Mouse (Mus musculus) erythroblast, embryonic 14.5 days (primary cell): ENCODE measurements at regions not wholly inside any gene's neighbourhood (a gene's known extent, or its start where the extent isn't known, plus 50 kb on each side); places are given as distances from the start of the nearest gene placed in this dataset.

Source experiments
- H3K27me3 ChIP-seq: 2 replicates; pipeline ENCODE4 v1.6.1; 2012; ENCODE audit warnings: inconsistent platforms; ENCODE audit not compliant: control insufficient read depth
- H3K36me3 ChIP-seq: 2 replicates; pipeline ENCODE4 v1.6.1; 2012; ENCODE audit warnings: mild to moderate bottlenecking, inconsistent platforms; ENCODE audit not compliant: control insufficient read depth
- H3K4me1 ChIP-seq: 2 replicates; pipeline ENCODE4 v1.6.1; 2012; ENCODE audit warnings: inconsistent platforms; ENCODE audit not compliant: control insufficient read depth
- H3K4me3 ChIP-seq: replicated peaks from 2 replicates; pipeline ENCODE3; 2012; ENCODE audit warnings: moderate library complexity, mild to moderate bottlenecking, inconsistent platforms
- H3K9me3 ChIP-seq: 2 replicates; pipeline ENCODE4 v1.6.1; 2012; ENCODE audit warnings: low read length, inconsistent platforms, mixed read lengths; ENCODE audit not compliant: control insufficient read depth
- GATA1 ChIP-seq: IDR thresholded peaks from 2 replicates; pipeline ENCODE4 v1.6.1; 2012; ENCODE audit warnings: low read length, inconsistent platforms, mixed read lengths
- TAL1 ChIP-seq: IDR thresholded peaks from 3 replicates; pipeline ENCODE4 v1.6.1; 2012; ENCODE audit warnings: low read length, inconsistent platforms, mixed read lengths

DNA sequence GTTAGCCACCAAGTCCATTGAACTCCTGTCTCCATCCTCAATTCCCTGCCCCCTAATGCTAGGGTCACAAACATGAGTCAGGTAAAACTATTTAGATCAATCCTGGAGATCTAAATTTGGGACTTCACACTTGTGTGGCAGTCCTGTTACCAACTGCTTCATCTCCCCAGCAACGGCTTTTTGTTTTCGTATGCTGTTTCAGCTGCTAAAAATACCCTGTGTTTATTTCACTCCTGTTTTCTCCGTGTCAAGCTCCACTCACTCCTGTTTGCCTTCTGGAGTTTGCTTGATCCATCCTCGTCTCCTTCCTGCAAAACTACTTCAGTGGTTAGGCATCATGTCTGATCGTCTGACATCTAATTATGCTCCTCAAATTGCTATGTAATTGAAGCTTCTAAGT lies 508.9 kb upstream of the Arpp21 start:
- TF ChIP-seq TAL1: no peak
- TF ChIP-seq GATA1: no peak
- no peak overlapping the region for H3K4me3 ChIP-seq
- H3K4me1 ChIP-seq: no peaks in the 10 kb centered on the region
- no peaks in the 10 kb centered on the region for H3K27me3 ChIP-seq
- peaks cover 6% of the 10 kb centered on the region for H3K9me3 ChIP-seq
- no peaks in the 10 kb centered on the region for H3K36me3 ChIP-seq

DNA sequence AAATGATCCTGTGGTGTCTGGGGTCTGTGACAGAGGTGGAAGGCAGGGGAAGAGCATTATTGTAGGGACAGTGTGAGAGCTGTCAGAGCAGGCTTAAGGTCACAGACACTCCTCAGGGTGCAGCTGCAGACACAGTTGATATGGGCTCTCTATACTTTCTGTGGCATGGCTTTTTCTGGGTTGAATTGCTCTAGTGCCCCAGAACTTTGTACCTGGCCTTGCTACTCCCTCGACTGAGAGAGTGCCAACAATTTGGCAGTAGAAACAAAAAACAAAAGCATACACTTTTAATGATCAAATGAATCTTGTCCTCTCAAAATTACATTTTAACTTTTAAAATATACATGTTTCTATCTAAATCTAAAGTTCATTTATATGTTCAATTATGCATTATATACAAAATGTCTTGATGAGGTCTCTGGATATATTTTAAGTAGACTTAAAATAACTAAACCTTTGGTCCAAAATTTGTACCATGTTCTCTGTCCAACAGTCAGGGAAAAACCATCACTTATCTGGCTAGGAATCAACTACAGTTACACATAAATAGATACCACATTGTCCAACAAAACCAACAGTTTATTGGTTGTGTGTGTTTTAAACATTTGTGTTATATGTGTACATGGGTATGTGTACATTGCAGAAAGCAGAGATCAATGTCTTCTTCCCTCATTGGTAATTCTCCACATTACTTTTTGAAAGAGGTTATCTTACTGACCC lies 508.3 kb upstream of the Arpp21 start:
- Histone ChIP-seq H3K4me1 (no peaks in the 10 kb centered on the region), H3K9me3 (peaks cover 6% of the 10 kb centered on the region), H3K27me3 (no peaks in the 10 kb centered on the region), H3K36me3 (no peaks in the 10 kb centered on the region), H3K4me3 (no peak overlapping the region)
- TF ChIP-seq GATA1 (no peak), TAL1 (no peak)

DNA sequence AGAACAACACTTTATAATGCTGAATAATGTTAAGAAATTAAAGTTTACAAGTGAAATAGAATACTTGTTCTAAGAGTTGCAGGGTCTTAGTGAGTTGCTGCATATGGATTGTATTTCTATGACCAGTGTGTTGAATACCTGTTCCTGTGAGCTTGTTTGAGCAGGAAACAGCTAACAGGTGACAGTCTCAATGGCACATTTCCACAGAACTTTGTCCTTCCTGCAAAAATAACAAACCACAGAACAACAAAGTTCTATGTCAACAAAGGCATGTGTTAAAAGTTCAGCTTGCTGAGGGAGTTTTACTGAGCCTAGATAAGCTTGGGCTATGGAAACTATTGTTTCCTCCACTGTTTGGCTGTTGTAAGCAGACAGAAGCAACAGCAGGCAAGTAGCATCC lies 500.0 kb upstream of the Arpp21 start:
- H3K27me3 ChIP-seq: no peaks in the 10 kb centered on the region
- no peaks in the 10 kb centered on the region for H3K4me1 ChIP-seq
- H3K4me3 ChIP-seq: no peak overlapping the region
- no peak for TF ChIP-seq GATA1
- TF ChIP-seq TAL1: no peak
- peaks cover 10% of the 10 kb centered on the region for H3K9me3 ChIP-seq
- no peaks in the 10 kb centered on the region for H3K36me3 ChIP-seq

DNA sequence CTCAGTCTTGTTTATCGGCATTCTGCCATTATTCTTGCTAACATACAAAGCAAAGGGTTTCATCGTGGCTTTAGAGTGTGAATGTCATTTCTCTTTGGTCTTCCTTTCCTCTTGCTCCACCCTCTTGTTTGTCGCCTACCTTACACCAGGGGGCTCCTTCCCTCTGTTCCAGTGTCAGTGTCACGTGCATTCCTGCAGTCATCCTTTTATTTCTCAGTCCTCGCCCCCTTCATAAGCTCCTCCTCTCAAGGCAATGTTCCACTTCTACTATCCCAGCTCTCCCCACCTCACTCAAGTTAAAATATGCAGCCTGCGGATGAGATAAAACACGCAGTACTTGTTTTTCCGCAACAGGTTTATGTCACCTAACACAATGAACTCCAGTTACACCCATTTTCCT lies 489.8 kb upstream of the Arpp21 start:
- TF ChIP-seq GATA1: no peak
- TF ChIP-seq TAL1: no peak
- Histone ChIP-seq H3K36me3 (no peaks in the 10 kb centered on the region), H3K9me3 (peaks cover 13% of the 10 kb centered on the region)

DNA sequence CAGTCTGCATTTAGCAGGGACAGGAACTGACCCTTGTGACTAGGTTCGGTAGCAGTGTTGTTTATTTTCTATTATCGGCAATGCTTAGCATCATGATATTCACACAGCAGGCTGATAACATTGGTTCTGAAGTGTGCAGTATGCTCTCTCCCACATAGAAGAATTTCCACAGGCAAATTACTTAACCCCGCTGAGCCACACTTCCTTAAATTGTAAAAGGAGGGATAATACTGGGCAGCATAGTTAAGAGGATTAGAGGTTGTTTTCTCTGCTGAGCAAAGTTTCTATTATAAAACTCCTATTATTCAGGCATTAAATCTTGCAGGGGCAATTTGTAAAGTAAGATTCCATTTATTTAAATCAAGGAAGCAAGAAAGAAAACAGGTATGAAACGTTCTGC lies 489.4 kb upstream of the Arpp21 start:
- H3K9me3 ChIP-seq: peaks cover 10% of the 10 kb centered on the region
- TF ChIP-seq GATA1 (no peak), TAL1 (no peak)
- no peaks in the 10 kb centered on the region for H3K36me3 ChIP-seq

More for the DNA sequence above, 489.8 kb upstream of the Arpp21 start:
- Histone ChIP-seq H3K27me3 (no peaks in the 10 kb centered on the region), H3K4me3 (no peak overlapping the region), H3K4me1 (no peaks in the 10 kb centered on the region)

DNA sequence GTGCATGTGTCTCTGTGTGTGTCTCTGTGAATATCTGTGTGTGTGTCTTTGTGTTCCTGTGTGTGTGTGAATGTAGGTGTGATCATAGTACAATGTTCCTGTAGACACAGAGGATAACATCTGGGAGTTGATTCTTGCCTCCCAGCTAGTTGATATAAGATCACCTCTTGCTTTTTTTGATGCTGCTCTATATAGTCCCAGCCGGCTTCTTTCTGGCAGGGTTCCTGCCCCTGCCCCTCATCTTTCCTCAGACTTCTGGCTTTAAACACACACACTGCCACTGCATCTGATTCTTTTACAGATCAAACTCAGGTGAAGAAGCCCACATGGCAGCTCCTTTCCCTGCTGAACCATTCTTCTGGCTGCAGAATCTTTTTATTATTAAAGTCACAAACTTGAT lies 487.6 kb upstream of the Arpp21 start:
- Histone ChIP-seq H3K27me3 (no peaks in the 10 kb centered on the region), H3K4me1 (no peaks in the 10 kb centered on the region), H3K4me3 (no peak overlapping the region), H3K9me3 (peaks cover 2% of the 10 kb centered on the region; the same call in 1 of the 2 replicates), H3K36me3 (no peaks in the 10 kb centered on the region)
- TF ChIP-seq TAL1: no peak
- no peak for TF ChIP-seq GATA1

More for the DNA sequence above, 489.4 kb upstream of the Arpp21 start:
- H3K4me1 ChIP-seq: no peaks in the 10 kb centered on the region
- no peaks in the 10 kb centered on the region for H3K27me3 ChIP-seq
- H3K4me3 ChIP-seq: no peak overlapping the region

DNA sequence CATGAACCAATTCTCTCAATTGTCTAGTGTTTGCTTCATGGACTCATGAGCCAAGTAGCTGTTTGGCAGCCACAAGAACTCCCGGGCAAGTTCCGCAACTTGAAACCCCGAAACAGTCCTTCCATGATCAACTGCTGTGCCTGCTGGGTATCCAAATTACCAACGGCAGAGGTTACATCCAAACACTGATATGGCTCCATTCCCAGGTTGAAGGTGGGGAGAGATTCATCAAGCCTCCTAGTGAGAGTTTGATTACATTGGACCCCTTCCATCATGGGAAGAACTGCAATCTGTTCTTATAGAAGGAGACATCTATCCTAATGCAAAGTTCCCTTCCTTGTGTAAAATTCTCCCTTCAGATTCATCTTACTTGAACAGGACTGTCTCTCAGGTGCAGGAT lies 486.8 kb upstream of the Arpp21 start:
- H3K9me3 ChIP-seq: no peaks in the 10 kb centered on the region
- no peaks in the 10 kb centered on the region for H3K27me3 ChIP-seq
- H3K4me1 ChIP-seq: no peaks in the 10 kb centered on the region
- H3K4me3 ChIP-seq: no peak overlapping the region
- no peak for TF ChIP-seq GATA1
- TF ChIP-seq TAL1: no peak
- H3K36me3 ChIP-seq: no peaks in the 10 kb centered on the region

DNA sequence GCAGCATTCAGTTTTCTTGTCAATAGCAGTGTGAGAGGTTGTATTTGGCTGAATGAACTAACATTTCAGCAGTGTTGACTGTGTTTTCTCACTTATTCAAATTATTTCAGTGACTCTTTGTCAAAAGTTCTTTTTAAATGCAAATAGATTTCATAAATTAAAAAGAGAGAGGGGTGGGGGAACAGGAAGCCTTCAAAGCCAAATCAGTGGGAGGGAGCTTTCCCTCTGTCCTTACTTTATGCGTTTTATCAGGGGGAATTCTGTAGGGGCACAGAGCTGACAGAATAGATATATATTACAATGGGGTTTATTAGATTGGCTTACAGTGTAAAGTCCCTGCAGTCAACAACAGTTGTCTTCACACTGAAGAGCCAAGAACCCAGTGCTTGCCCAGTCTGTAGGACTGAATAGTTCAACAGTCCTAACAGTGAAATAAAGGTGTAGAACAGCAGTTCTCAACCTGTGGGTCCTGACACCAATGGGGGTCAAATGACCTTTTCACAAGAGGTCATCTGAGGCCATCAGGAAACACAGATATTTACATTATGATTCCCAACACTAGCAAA lies 479.5 kb upstream of the Arpp21 start:
- TF ChIP-seq GATA1: no peak
- no peak for TF ChIP-seq TAL1
- Histone ChIP-seq H3K9me3 (no peaks in the 10 kb centered on the region; the same call in 1 of the 2 replicates), H3K4me1 (no peaks in the 10 kb centered on the region), H3K36me3 (no peaks in the 10 kb centered on the region), H3K4me3 (no peak overlapping the region), H3K27me3 (no peaks in the 10 kb centered on the region)

DNA sequence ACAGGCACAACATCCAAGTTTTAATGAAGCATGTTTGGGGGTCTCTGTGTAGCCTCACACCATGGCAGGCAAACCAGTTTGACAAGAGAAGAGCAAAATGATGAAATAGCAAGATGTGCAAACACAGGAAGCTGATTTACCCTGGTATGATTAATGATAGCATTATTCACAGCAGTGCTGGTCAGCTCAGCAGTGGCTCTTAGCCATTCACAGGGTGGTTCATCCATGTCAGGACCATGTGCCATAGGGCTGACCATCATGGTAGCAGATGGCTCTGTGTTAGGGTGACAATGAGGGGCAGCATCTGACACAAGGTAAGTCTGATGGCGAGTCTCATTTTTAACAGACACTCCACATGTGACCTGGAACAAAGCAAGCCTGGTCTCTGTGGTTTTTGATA lies 443.1 kb upstream of the Arpp21 start:
- H3K36me3 ChIP-seq: no peaks in the 10 kb centered on the region
- no peaks in the 10 kb centered on the region for H3K27me3 ChIP-seq
- H3K4me1 ChIP-seq: no peaks in the 10 kb centered on the region
- TF ChIP-seq GATA1 (no peak), TAL1 (no peak)
- peaks cover 8% of the 10 kb centered on the region for H3K9me3 ChIP-seq
- no peak overlapping the region for H3K4me3 ChIP-seq

DNA sequence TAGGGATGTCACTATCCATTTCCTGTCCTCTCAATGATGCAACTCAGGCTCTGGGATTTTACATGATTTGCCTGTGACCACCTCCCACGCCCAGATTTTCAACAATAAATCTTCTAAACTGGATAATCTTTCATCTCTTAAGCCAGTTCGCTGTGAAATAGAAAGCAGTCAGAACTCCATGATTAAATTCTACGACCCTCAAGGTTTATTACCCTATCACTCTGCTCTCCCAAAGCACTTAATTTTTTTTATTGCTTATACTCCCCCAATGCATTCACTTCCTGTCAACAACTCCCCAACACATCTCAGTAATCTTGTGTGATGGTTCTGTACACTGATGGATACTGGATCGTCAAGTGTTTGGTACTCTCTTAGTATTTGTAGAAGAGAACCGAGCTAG lies 439.5 kb upstream of the Arpp21 start:
- TF ChIP-seq GATA1: no peak
- TF ChIP-seq TAL1: no peak
- Histone ChIP-seq H3K4me1 (no peaks in the 10 kb centered on the region), H3K27me3 (no peaks in the 10 kb centered on the region), H3K36me3 (no peaks in the 10 kb centered on the region), H3K9me3 (peaks cover 8% of the 10 kb centered on the region), H3K4me3 (no peak overlapping the region)
